Mouse (Mus musculus): ENCODE measurements around the gene Mrps18c. TPM values are rescaled to one million over a fixed set of nuclear protein-coding genes. Genes with fewer than 3 reads are reported as not detected.

The Mrps18c gene
- polyA plus RNA-seq (2015; fragmentation: Nextera tagmentation; extraction: Ambion mirVana), result 174 and 185 TPM in 2 replicates

DNA sequence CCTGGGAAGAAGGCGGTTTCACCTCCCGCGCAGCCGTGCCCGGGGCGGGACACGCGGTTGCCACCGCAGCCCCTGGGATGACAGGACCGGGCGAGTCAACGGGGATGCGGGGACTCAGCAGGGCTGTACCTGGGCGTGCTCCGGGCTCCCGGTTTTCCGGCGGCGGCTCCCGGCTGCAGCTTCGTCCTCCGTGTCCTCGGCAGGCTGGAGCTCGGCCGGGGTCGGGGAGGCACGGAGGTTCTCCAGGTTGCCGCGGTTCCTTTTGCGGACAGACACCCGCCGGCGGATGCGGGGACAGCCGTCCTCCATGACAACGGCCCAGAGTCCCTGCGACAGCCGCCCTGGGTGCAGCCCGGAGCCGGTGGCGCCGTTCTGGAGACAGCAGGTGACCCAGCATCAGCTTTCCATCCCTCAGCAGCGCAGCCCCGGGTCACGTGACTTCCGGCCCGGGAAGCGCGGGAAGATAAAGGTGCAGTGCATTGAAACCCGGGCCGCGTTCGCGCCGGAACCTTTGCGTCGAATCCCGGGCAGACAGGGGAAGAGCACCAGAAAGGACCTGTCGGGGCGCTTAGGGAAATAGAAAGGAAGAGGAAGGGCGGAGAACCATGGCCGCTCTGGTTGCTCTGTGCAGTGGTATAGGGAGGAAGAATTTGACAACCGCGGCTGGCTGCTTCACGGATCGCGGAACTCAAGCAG is at the start of gene Mrps18c, which contains the start of gene Helq:
Gene Mrps18c (plus strand): TSS at position 463 of the 696 bp plus-strand sequence.
Gene Helq (minus strand): TSS at position 434 of the 696 bp plus-strand sequence.
- Histone ChIP-seq H3K27ac (peak within 1 kb of the TSS; percentile 47; the same call in 1 of the 2 replicates), H3K36me3 (peaks cover 35% of the 10 kb centered on the region), H3K4me2 (replicated peaks) (peak within 1 kb of the TSS; percentile 94), H3K9me3 (no peaks in the 10 kb centered on the region), H3K4me1 (replicated peaks) (peaks cover 18% of the 10 kb centered on the region), H3K4me3 (replicated peaks) (peak within 1 kb of the TSS; percentile 87), H3K9ac (replicated peaks) (peak within 1 kb of the TSS; percentile 91), H3K27me3 (no peaks in the 10 kb centered on the region)
- ATAC-seq, result peak; percentile 99
- WGBS, result under 1% methylated on average over 66 of the region's 67 CpGs

DNA sequence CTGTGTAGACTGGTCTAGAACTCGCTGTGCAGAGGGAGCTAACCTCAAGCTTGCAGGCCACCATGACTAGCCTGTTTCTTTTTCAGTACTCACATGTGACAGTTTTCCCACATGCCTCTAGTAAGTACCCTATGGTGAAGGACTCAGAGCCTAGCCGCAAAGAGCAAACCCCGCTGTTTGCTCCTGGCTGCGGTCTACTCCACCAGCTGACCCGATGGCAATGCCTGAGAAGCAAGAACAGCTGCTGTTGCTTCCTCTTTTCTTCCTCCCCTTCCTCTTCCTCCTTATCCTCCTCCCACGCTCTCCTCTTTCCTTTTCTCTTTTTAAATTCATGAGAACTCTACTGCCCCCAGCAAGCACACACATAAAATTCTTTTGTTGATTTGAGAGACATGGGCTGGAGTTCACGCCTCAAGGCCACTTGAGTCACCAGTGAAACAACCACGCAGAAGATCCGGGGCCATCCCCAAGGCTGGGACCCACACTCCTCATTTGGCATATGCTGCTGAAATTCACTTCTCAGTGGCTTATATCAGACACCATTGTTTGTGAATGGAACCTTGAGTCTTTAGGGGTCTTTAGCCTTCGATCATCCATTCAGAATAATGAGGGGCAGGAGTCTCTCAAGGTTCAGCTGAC is 47.7 kb upstream of the Mrps18c start:
- H3K4me2 ChIP-seq (replicated peaks), result no peak overlapping the region
- H3K4me1 ChIP-seq (replicated peaks), result peaks cover 16% of the 10 kb centered on the region
- no peak for ATAC-seq
- H3K9ac ChIP-seq (replicated peaks), result no peak overlapping the region
- H3K27me3 ChIP-seq, result no peaks in the 10 kb centered on the region
- H3K4me3 ChIP-seq (replicated peaks), result no peak overlapping the region
- no peaks in the 10 kb centered on the region for H3K9me3 ChIP-seq
- 83% methylated on average over 10 of the region's 10 CpGs for WGBS
- H3K36me3 ChIP-seq, result no peaks in the 10 kb centered on the region
- H3K27ac ChIP-seq, result peak overlapping the region; percentile 35; the same call in 1 of the 2 replicates

DNA sequence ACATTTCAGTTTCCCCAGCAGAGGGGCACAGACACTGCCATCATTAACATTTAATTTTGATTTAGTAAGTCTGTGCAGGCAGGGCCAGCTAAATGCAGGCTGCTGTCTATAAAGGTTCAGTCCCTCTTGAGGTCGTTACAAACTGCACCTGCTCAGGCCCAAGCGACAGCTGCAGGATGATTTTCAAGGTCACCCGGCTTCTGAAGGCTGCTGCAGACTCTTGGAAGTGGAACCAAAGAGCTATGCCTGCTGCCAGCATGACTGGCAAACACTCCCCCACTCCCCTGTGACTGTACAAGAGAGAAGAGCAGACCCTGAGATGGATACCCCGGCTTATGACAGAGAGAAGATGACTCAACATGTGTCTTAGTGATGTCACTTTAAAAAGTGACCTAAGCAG is 46.8 kb upstream of the Mrps18c start:
- Histone ChIP-seq H3K9ac (replicated peaks) (no peak overlapping the region), H3K9me3 (no peaks in the 10 kb centered on the region), H3K27ac (peak overlapping the region; percentile 35; the same call in 1 of the 2 replicates), H3K4me2 (replicated peaks) (no peak overlapping the region), H3K36me3 (no peaks in the 10 kb centered on the region), H3K4me3 (replicated peaks) (no peak overlapping the region), H3K27me3 (no peaks in the 10 kb centered on the region), H3K4me1 (replicated peaks) (peaks cover 16% of the 10 kb centered on the region)
- peak; percentile 50; the same call in 1 of the 2 replicates for ATAC-seq
- WGBS, result 46% methylated on average over 4 of the region's 4 CpGs

DNA sequence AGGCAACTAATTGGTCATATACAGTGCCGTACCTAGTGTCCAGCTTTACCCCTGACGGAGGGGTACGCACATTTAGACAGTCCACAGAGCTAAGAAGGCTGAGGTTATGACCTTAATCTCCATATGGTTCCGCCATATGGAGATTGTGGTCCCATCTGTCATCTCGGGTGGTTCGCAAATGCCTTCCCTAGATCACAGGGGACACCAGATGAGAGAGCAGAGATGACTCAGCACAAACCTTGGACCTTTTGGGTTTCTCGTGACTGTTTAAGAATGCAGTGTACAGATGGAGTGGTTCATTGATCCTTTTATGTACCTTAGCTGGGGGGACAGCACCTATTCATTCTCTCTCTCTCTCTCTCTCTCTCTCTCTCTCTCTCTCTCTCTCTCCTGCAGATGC is 45.0 kb upstream of the Mrps18c start:
- Histone ChIP-seq H3K9me3 (no peaks in the 10 kb centered on the region), H3K36me3 (no peaks in the 10 kb centered on the region), H3K4me2 (replicated peaks) (no peak overlapping the region), H3K4me1 (replicated peaks) (peaks cover 16% of the 10 kb centered on the region), H3K27ac (no peak overlapping the region), H3K9ac (replicated peaks) (no peak overlapping the region), H3K4me3 (replicated peaks) (no peak overlapping the region), H3K27me3 (no peaks in the 10 kb centered on the region)
- no peak for ATAC-seq
- WGBS, result 49% methylated on average over 7 of the region's 7 CpGs

DNA sequence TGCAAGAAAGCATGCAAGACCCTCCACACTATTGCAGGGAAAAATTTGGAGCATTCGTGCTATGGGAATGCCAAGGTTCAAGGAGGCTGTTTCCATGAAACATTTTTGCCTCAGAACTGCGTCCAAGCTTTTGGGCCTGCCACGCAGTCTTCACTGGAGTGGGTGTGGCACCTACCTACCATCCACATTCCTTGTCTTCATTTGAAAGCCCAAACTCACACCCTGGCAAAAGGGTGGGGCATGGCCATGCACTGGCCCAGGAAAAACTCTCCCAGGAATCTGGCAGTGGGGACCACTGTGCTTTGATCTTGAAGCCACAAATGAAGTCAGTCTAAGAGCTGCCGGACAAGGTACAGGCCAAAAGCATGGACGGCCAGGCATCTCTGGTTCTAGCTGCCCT is 40.3 kb upstream of the Mrps18c start:
- no peak for ATAC-seq
- no peak overlapping the region for H3K9ac ChIP-seq (replicated peaks)
- WGBS, result 96% methylated on average over 5 of the region's 5 CpGs

DNA sequence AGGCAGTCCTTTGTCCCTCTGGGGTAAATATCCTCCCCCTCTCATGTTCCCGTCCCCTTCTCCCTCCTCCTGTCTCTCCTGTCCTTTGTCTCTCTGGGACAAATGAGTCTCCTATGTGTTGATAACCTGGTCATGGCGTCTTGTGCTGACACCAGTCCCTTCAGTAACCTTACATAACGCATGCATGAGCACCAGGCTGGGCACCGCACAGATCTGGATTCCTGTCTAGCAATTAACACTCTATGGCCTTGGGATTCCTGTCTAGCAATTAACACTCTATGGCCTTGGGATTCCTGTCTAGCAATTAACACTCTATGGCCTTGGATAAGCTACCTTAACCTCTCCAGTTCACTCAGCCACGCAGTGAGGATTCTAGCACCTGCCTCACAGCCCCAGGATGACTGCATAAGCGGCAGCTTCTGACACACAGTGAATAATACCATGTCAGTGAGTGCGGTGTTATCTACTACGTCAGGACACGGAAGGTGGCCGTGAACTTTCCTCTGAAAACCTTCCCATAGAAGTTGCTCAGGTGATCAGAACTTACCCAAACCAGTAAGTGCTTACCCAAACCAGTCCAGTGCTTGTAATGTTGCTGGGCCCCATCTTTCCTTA is 38.3 kb upstream of the Mrps18c start:
- peaks cover 45% of the 10 kb centered on the region for H3K36me3 ChIP-seq
- no peak overlapping the region for H3K9ac ChIP-seq (replicated peaks)
- H3K4me1 ChIP-seq (replicated peaks), result no peaks in the 10 kb centered on the region
- H3K9me3 ChIP-seq, result no peaks in the 10 kb centered on the region
- H3K4me2 ChIP-seq (replicated peaks), result no peak overlapping the region
- no peak overlapping the region for H3K27ac ChIP-seq
- H3K27me3 ChIP-seq, result no peaks in the 10 kb centered on the region
- no peak for ATAC-seq
- 86% methylated on average over 10 of the region's 10 CpGs for whole genome bisulfite sequencing
- H3K4me3 ChIP-seq (replicated peaks), result no peak overlapping the region

More for the DNA sequence above, 40.3 kb upstream of the Mrps18c start:
- Histone ChIP-seq H3K9me3 (no peaks in the 10 kb centered on the region), H3K27ac (no peak overlapping the region), H3K27me3 (no peaks in the 10 kb centered on the region), H3K36me3 (peaks cover 25% of the 10 kb centered on the region), H3K4me2 (replicated peaks) (no peak overlapping the region), H3K4me1 (replicated peaks) (peaks cover 4% of the 10 kb centered on the region; the same call in 1 of the 2 replicates), H3K4me3 (replicated peaks) (no peak overlapping the region)

DNA sequence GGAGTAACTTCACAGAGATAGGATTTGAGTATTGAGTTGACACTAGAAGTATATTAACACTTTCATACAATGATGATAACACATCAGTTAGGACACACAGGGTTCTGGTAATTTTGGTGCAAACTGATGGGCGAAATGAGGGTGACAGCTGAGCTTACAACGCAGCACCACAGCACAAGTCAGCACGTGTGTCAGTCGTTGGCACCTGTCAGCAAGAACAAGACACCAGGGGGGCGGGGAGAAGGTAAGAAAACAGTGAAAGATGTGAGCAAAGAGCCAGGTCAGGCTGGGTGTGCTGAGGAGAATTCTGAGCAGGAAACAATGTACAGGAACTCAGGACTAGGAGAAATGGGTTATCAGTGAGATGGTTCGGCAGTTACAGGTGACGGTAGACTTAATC is 36.7 kb upstream of the Mrps18c start:
- H3K9me3 ChIP-seq, result no peaks in the 10 kb centered on the region
- no peaks in the 10 kb centered on the region for H3K4me1 ChIP-seq (replicated peaks)
- H3K9ac ChIP-seq (replicated peaks), result no peak overlapping the region
- H3K4me3 ChIP-seq (replicated peaks), result no peak overlapping the region
- no peak overlapping the region for H3K4me2 ChIP-seq (replicated peaks)
- H3K27me3 ChIP-seq, result no peaks in the 10 kb centered on the region
- 93% methylated on average over 7 of the region's 7 CpGs for WGBS
- H3K36me3 ChIP-seq, result peaks cover 61% of the 10 kb centered on the region
- H3K27ac ChIP-seq, result no peak overlapping the region
- ATAC-seq, result no peak

DNA sequence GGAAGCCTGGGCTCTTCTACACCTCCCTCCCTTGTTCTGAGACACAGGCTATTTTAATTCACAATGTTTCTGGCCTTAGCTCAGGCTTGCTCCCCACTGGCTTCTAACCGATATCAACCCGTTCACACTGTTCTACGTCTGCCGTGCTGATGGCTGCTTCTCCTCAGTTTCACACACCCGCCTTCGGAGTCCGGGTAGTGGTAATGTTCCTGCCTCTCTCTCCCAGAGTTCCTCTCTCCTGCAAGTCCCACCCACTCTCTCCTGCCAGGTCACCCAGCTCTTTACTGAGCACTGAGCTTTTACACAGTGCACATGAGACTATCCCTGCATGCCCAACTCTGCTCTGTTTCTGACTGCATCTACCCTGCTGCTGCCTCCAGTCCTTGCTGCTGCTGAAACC is 32.4 kb upstream of the Mrps18c start:
- no peak for ATAC-seq
- no peak overlapping the region for H3K4me3 ChIP-seq (replicated peaks)
- H3K9me3 ChIP-seq, result no peaks in the 10 kb centered on the region
- no peaks in the 10 kb centered on the region for H3K4me1 ChIP-seq (replicated peaks)
- no peak overlapping the region for H3K9ac ChIP-seq (replicated peaks)
- H3K27ac ChIP-seq, result no peak overlapping the region
- no peak overlapping the region for H3K4me2 ChIP-seq (replicated peaks)
- 97% methylated on average over 7 of the region's 7 CpGs for WGBS
- no peaks in the 10 kb centered on the region for H3K27me3 ChIP-seq
- peaks cover 91% of the 10 kb centered on the region for H3K36me3 ChIP-seq

DNA sequence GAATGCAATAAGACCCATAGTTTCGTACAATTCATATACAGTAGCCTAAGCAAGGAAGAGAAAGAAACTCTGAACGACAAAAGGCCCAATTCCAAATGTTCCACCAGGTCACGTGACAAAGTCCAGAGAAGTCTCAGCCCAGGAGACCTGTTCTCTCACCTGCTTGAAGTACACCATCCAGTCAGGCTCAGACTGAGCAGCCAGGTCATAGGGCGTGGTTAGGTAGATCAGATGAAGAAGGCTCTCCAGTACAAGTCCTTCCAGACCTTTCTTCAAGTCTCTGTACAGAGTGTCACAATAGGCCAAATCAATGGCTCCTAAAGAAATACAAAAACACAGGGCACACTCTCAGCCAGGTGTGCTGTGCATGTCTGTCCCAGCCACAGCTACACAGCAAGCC is 26.9 kb upstream of the Mrps18c start:
- Histone ChIP-seq H3K27ac (no peak overlapping the region), H3K9me3 (no peaks in the 10 kb centered on the region), H3K27me3 (no peaks in the 10 kb centered on the region), H3K36me3 (peaks cover 87% of the 10 kb centered on the region), H3K4me3 (replicated peaks) (no peak overlapping the region), H3K9ac (replicated peaks) (no peak overlapping the region), H3K4me2 (replicated peaks) (no peak overlapping the region), H3K4me1 (replicated peaks) (no peaks in the 10 kb centered on the region)
- ATAC-seq, result no peak
- WGBS, result 93% methylated on average over 4 of the region's 4 CpGs

DNA sequence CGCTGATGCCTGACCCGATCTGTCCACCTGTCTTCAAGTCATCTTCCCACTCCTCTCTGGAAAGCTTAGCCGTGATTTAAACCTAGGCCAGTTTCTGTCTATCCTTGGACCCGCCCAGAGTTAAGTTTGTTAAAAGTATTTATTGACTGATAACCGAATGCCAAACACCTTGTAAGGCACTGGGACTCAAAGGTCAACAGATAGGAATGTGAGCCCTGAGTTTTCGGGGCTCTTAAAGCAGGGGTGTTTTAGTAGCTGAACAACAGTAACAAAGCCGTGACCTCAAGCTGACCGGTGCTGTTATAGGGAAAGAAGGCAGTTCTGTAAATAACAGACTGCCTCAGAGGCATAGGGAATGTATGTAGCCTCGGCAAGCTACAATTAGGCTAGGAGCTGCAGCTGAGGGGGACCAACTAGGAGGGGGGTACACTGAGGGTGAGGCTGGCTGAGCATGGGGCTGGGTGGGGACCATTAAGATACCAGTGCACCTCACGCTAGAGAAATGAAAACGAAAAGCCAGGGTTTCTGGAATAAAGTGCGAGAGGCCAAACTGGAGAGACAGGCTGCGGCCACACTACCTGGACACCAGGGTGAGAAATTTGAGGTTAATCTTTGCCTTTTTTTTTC is 22.5 kb upstream of the Mrps18c start:
- no peak overlapping the region for H3K4me3 ChIP-seq (replicated peaks)
- H3K4me1 ChIP-seq (replicated peaks), result no peaks in the 10 kb centered on the region
- 96% methylated on average over 13 of the region's 13 CpGs for WGBS
- H3K9ac ChIP-seq (replicated peaks), result no peak overlapping the region
- H3K27ac ChIP-seq, result no peak overlapping the region
- no peak overlapping the region for H3K4me2 ChIP-seq (replicated peaks)
- H3K9me3 ChIP-seq, result no peaks in the 10 kb centered on the region
- ATAC-seq, result no peak
- H3K27me3 ChIP-seq, result no peaks in the 10 kb centered on the region
- H3K36me3 ChIP-seq, result peaks cover 79% of the 10 kb centered on the region

DNA sequence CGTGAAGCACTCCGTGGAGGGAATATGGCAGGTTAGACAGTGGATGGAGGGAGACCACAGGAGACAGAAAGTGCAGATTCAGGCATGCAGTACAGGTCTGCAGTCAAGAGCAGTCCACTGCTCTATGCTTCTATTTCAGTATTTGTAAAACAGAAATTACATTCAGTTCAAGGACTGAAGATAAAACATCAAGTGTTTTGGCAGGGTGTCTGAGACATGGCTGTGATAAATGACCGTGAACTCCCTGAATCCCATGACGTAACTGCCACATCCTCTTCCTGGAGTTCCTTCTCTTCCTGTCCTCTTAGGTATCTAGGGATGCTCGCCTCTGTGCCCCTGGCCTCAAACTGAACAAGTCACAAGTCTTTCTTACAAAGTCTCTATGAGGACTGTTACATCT is 21.5 kb upstream of the Mrps18c start:
- no peaks in the 10 kb centered on the region for H3K27me3 ChIP-seq
- H3K4me1 ChIP-seq (replicated peaks), result no peaks in the 10 kb centered on the region
- H3K36me3 ChIP-seq, result peaks cover 79% of the 10 kb centered on the region
- H3K27ac ChIP-seq, result no peak overlapping the region
- no peak for ATAC-seq
- no peak overlapping the region for H3K4me3 ChIP-seq (replicated peaks)
- no peak overlapping the region for H3K9ac ChIP-seq (replicated peaks)
- WGBS, result 93% methylated on average over 5 of the region's 5 CpGs
- H3K9me3 ChIP-seq, result no peaks in the 10 kb centered on the region
- no peak overlapping the region for H3K4me2 ChIP-seq (replicated peaks)

DNA sequence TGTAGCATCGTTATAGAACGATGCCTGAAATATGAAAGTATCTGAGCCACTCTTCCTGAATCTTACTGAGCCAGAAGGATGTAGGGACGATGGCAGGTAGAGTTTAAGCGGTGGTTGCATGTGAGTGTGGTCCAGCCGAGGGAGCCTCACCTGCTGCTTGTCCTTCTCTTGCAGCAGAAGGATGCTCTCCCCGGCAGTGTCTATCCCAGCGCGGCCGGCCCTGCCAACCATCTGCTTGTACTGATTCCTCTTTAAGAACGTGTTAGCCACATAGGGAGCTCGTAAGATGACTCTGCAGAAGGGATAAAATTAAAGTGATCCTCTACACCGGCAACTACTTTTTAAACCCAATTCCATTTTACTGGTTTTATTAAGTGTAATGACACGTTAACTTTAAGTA is 19.4 kb upstream of the Mrps18c start:
- Histone ChIP-seq H3K9ac (replicated peaks) (no peak overlapping the region), H3K4me2 (replicated peaks) (no peak overlapping the region), H3K9me3 (no peaks in the 10 kb centered on the region), H3K27ac (no peak overlapping the region), H3K4me3 (replicated peaks) (no peak overlapping the region), H3K27me3 (no peaks in the 10 kb centered on the region), H3K4me1 (replicated peaks) (no peaks in the 10 kb centered on the region), H3K36me3 (peaks cover 80% of the 10 kb centered on the region)
- WGBS, result 95% methylated on average over 13 of the region's 13 CpGs
- no peak for ATAC-seq

Data from midbrain, embryonic 13.5 days (tissue).